Mouse (Mus musculus): Measurements from ENCODE around the gene Ttll11. TPM values are rescaled to one million over a fixed set of nuclear protein-coding genes. Genes with fewer than 3 reads are reported as not detected.

Gene Ttll11
- polyA plus RNA-seq, 1 experiment from 2014 or later, result 4.9 TPM

DNA sequence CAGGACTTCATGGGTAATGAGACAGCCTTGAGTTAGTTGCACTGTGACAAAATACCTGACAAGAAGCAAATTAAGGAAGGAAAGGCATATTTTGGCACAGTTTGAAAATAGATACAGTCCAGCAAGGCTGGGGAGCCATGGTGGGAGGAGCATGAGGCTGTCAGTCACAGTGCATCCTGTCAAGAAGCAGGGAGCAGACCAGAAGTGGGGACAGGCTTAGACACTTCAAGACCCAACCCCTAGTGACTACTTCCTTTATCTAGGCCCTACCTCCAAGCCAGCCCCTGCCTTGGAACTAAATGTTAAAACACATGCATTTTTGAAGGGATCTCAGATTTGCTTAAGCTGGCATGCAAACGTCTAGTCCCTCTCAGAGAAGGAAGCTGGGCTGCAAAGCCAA lies 20.7 kb upstream of the Ttll11 start:
- no peak overlapping the region for H3K27ac ChIP-seq (ENCODE audit: low read length)
- whole genome bisulfite sequencing, result 59% methylated on average over 1 of the region's 1 CpGs
- ATAC-seq, result no peak

DNA sequence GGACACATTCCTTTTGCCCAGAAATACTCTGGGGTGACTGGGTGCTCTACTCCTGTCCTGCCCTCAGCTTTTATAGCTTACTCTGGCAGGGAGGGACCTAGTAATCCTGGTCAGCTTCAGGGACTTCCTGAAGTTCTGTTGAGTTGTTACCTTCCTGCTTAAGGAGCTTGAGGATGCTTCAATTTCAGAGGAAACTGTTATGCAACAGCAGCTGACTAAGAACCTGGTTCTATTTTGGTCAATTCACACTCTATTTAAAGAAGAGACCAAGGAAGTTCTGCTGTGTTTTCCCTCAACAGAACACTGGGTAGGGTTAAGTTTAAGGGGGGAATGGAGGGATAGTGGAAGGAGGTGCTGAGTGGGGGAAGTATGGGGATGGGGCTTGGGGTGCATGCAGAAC lies 19.5 kb upstream of the Ttll11 start:
- no peak for ATAC-seq
- H3K36me3 ChIP-seq (ENCODE audit: control insufficient read depth, insufficient read depth, low read length), result no peaks in the 10 kb centered on the region
- H3K4me2 ChIP-seq (ENCODE audit: low read length), result no peak overlapping the region
- no peak overlapping the region for H3K27ac ChIP-seq (ENCODE audit: low read length)
- no peak overlapping the region for H3K9ac ChIP-seq (ENCODE audit: low read depth, low read length)
- no peak overlapping the region for H3K4me3 ChIP-seq (ENCODE audit: low read depth, low read length)
- H3K27me3 ChIP-seq (ENCODE audit: control insufficient read depth, insufficient read depth, low read depth, low read length), result no peaks in the 10 kb centered on the region
- H3K9me3 ChIP-seq (replicated peaks; ENCODE audit: control insufficient read depth, low read length, poor library complexity, severe bottlenecking), result no peaks in the 10 kb centered on the region
- H3K4me1 ChIP-seq (ENCODE audit: control insufficient read depth, insufficient read depth, low read length), result no peaks in the 10 kb centered on the region

More for the DNA sequence above, 20.7 kb upstream of the Ttll11 start:
- no peaks in the 10 kb centered on the region for H3K9me3 ChIP-seq (replicated peaks; ENCODE audit: control insufficient read depth, low read length, poor library complexity, severe bottlenecking)
- no peaks in the 10 kb centered on the region for H3K27me3 ChIP-seq (ENCODE audit: control insufficient read depth, insufficient read depth, low read depth, low read length)
- H3K9ac ChIP-seq (ENCODE audit: low read depth, low read length), result no peak overlapping the region
- H3K36me3 ChIP-seq (ENCODE audit: control insufficient read depth, insufficient read depth, low read length), result no peaks in the 10 kb centered on the region
- H3K4me3 ChIP-seq (ENCODE audit: low read depth, low read length), result no peak overlapping the region
- H3K4me1 ChIP-seq (ENCODE audit: control insufficient read depth, insufficient read depth, low read length), result no peaks in the 10 kb centered on the region
- no peak overlapping the region for H3K4me2 ChIP-seq (ENCODE audit: low read length)

DNA sequence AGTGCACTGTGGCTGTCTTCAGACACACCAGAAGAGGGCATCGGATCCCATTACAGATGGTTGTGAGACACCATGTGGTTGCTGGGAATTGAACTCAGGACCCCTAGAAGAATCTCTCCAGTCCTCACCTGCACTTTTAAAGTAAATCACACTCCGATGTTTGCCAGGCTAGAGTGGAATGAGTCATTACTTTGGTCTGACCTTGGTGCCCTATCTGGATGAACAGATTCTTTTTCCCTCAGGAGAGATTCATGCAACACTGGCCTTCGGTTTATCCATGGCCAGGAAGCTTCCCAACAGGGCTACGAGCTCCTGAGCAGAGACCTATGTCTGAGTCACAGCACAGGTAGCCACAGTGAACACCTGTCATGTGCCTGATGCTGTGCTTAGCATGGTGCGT lies 18.7 kb upstream of the Ttll11 start:
- Histone ChIP-seq H3K4me1 (ENCODE audit: control insufficient read depth, insufficient read depth, low read length) (no peaks in the 10 kb centered on the region), H3K27ac (ENCODE audit: low read length) (no peak overlapping the region), H3K9me3 (replicated peaks; ENCODE audit: control insufficient read depth, low read length, poor library complexity, severe bottlenecking) (no peaks in the 10 kb centered on the region), H3K4me2 (ENCODE audit: low read length) (no peak overlapping the region), H3K27me3 (ENCODE audit: control insufficient read depth, insufficient read depth, low read depth, low read length) (no peaks in the 10 kb centered on the region), H3K36me3 (ENCODE audit: control insufficient read depth, insufficient read depth, low read length) (no peaks in the 10 kb centered on the region), H3K9ac (ENCODE audit: low read depth, low read length) (no peak overlapping the region), H3K4me3 (ENCODE audit: low read depth, low read length) (no peak overlapping the region)
- 88% methylated on average over 5 of the region's 5 CpGs for WGBS
- ATAC-seq, result no peak

DNA sequence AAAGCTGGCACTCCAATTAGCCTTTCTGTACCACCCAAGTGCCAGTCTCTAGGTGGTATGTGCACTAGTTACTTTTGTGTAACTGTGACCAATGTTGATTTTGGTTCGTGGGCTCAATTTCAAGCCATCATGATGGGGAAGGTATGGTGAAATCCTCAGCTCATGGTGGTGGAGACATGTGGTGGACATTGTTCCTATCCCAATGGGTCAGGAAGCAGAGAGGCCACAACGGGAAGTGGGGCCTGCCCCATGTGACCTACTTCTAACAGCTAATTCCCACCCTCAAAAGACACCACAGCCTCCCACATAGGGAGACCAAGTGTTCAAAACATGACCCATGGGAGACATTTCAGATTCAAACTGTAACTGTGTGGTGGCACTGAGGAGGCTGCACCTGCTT lies 17.0 kb upstream of the Ttll11 start:
- Histone ChIP-seq H3K27me3 (ENCODE audit: control insufficient read depth, insufficient read depth, low read depth, low read length) (no peaks in the 10 kb centered on the region), H3K36me3 (ENCODE audit: control insufficient read depth, insufficient read depth, low read length) (no peaks in the 10 kb centered on the region)

DNA sequence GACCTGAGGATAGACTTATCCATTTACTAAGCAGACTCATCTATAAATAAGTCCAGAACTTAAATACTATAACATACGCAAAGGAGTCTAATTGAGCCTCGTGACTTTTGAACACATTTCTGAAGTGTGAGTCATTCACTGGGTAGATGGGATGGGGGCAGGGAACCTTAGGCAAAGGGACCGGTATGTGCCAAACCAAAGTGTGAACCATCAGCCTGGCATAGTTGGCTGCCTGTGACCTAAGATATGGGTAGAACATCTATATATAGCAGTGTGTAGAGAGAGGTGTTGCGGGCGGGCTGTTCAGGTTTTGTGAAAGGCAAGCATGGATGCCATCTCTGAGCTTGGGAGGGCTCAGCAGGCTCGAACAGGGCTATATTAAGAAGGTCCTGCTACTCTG lies 14.6 kb upstream of the Ttll11 start:
- no peak overlapping the region for H3K27ac ChIP-seq (ENCODE audit: low read length)
- H3K4me3 ChIP-seq (ENCODE audit: low read depth, low read length), result no peak overlapping the region
- 88% methylated on average over 6 of the region's 6 CpGs for WGBS
- no peak for ATAC-seq
- H3K9ac ChIP-seq (ENCODE audit: low read depth, low read length), result no peak overlapping the region
- H3K4me2 ChIP-seq (ENCODE audit: low read length), result no peak overlapping the region
- H3K36me3 ChIP-seq (ENCODE audit: control insufficient read depth, insufficient read depth, low read length), result no peaks in the 10 kb centered on the region
- no peaks in the 10 kb centered on the region for H3K27me3 ChIP-seq (ENCODE audit: control insufficient read depth, insufficient read depth, low read depth, low read length)
- no peaks in the 10 kb centered on the region for H3K4me1 ChIP-seq (ENCODE audit: control insufficient read depth, insufficient read depth, low read length)
- H3K9me3 ChIP-seq (replicated peaks; ENCODE audit: control insufficient read depth, low read length, poor library complexity, severe bottlenecking), result no peaks in the 10 kb centered on the region

More for the DNA sequence above, 17.0 kb upstream of the Ttll11 start:
- 79% methylated on average over 2 of the region's 2 CpGs for WGBS
- no peaks in the 10 kb centered on the region for H3K9me3 ChIP-seq (replicated peaks; ENCODE audit: control insufficient read depth, low read length, poor library complexity, severe bottlenecking)
- no peak overlapping the region for H3K27ac ChIP-seq (ENCODE audit: low read length)
- H3K4me2 ChIP-seq (ENCODE audit: low read length), result no peak overlapping the region
- no peak for ATAC-seq
- H3K4me1 ChIP-seq (ENCODE audit: control insufficient read depth, insufficient read depth, low read length), result no peaks in the 10 kb centered on the region
- H3K9ac ChIP-seq (ENCODE audit: low read depth, low read length), result no peak overlapping the region
- H3K4me3 ChIP-seq (ENCODE audit: low read depth, low read length), result no peak overlapping the region

DNA sequence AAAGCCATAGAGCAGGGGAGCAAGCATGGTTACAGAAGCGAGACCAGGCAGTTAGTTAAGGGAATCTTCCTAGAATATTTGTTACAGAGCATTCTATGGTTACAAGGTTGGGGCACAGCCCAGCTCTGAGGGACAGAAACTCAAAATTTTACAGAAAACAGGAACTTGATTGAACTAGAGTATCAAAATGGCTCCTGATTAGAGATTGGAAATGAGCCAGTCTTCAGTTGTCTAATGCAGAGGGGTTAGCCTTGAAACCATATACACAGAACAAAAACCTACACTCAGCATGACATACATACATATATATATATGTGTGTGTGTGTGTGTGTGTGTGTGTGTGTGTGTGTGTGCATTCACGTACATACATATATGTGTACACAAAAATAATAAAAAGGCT lies 13.8 kb upstream of the Ttll11 start:
- H3K36me3 ChIP-seq (ENCODE audit: control insufficient read depth, insufficient read depth, low read length), result no peaks in the 10 kb centered on the region
- H3K9me3 ChIP-seq (replicated peaks; ENCODE audit: control insufficient read depth, low read length, poor library complexity, severe bottlenecking), result no peaks in the 10 kb centered on the region
- no peaks in the 10 kb centered on the region for H3K4me1 ChIP-seq (ENCODE audit: control insufficient read depth, insufficient read depth, low read length)
- H3K4me2 ChIP-seq (ENCODE audit: low read length), result no peak overlapping the region
- WGBS, result 88% methylated on average over 2 of the region's 2 CpGs
- H3K9ac ChIP-seq (ENCODE audit: low read depth, low read length), result no peak overlapping the region
- ATAC-seq, result no peak
- no peaks in the 10 kb centered on the region for H3K27me3 ChIP-seq (ENCODE audit: control insufficient read depth, insufficient read depth, low read depth, low read length)
- no peak overlapping the region for H3K27ac ChIP-seq (ENCODE audit: low read length)
- no peak overlapping the region for H3K4me3 ChIP-seq (ENCODE audit: low read depth, low read length)

DNA sequence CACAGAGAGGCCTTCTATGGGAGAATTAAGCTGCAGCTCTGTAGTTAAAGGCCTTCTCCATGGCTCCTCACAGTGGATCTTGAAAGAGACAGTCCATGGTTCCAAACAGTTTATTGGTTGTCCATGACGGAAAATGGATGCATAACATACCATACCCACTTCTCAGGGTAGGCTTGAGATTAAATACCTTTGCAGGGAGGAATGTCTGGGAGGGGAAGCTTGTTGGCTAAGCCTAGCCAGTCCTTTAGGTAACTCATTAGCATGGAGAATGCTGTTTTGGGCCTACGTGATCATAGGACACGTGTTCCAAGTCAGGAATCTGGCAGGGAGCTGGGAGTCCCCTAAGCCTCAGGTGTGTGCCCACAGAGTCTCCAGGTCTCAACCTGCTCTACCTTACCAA lies 12.5 kb upstream of the Ttll11 start:
- no peaks in the 10 kb centered on the region for H3K36me3 ChIP-seq (ENCODE audit: control insufficient read depth, insufficient read depth, low read length)

DNA sequence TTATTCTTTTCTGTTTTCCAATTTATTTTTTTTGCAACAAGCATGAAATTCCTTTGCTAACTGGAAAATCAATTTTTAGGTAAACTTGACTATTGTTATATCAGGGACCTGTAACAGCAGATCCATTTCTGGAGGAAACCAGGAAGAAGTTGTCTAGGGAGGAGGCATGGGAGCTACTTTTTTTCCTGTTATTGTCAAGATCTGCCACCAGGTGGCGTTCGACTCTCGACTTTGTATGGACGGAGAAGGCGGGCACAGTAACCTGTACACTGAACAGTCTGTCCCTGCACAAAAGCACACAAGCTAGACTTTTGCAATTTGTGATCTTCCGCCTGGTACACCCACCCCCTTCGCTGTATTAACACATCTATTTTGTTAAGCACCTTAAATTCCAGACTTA lies 4.2 kb upstream of the Ttll11 start:
- no peak for ATAC-seq
- peaks cover 2% of the 10 kb centered on the region; the same call in 1 of the 2 replicates for H3K27me3 ChIP-seq (ENCODE audit: control insufficient read depth, insufficient read depth, low read depth, low read length)
- peaks cover 7% of the 10 kb centered on the region; the same call in 1 of the 2 replicates for H3K4me1 ChIP-seq (ENCODE audit: control insufficient read depth, insufficient read depth, low read length)
- no peak overlapping the region for H3K4me3 ChIP-seq (ENCODE audit: low read depth, low read length)
- no peak overlapping the region for H3K27ac ChIP-seq (ENCODE audit: low read length)
- no peaks in the 10 kb centered on the region for H3K36me3 ChIP-seq (ENCODE audit: control insufficient read depth, insufficient read depth, low read length)
- H3K9me3 ChIP-seq (replicated peaks; ENCODE audit: control insufficient read depth, low read length, poor library complexity, severe bottlenecking), result no peaks in the 10 kb centered on the region
- H3K4me2 ChIP-seq (ENCODE audit: low read length), result no peak overlapping the region
- no peak overlapping the region for H3K9ac ChIP-seq (ENCODE audit: low read depth, low read length)
- WGBS, result 3% methylated on average over 7 of the region's 7 CpGs

More for the DNA sequence above, 12.5 kb upstream of the Ttll11 start:
- WGBS, result 88% methylated on average over 3 of the region's 3 CpGs
- Histone ChIP-seq H3K4me1 (ENCODE audit: control insufficient read depth, insufficient read depth, low read length) (no peaks in the 10 kb centered on the region), H3K27me3 (ENCODE audit: control insufficient read depth, insufficient read depth, low read depth, low read length) (no peaks in the 10 kb centered on the region), H3K4me3 (ENCODE audit: low read depth, low read length) (no peak overlapping the region), H3K9ac (ENCODE audit: low read depth, low read length) (no peak overlapping the region), H3K4me2 (ENCODE audit: low read length) (no peak overlapping the region), H3K9me3 (replicated peaks; ENCODE audit: control insufficient read depth, low read length, poor library complexity, severe bottlenecking) (no peaks in the 10 kb centered on the region), H3K27ac (ENCODE audit: low read length) (no peak overlapping the region)
- no peak for ATAC-seq

DNA sequence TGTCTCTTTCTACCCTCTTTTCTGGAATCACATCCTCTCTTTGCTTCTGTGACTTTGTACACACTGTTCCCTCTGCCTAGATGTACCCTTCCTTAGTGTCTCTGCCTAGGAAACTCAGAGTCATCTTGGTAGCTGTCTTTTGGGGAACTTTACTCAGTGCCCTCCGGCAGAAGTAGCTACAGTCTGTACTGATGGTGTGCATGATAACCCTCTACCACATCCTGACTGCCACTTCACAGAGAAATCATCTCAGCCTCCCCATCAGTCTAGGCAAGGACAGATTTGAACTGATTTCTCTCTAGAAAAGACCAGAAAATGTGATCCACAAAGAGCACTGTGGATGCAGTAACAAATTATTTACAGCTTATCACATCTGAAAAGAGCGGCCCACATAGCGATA lies 2.2 kb upstream of the Ttll11 start:
- Histone ChIP-seq H3K4me1 (ENCODE audit: control insufficient read depth, insufficient read depth, low read length) (peaks cover 26% of the 10 kb centered on the region), H3K36me3 (ENCODE audit: control insufficient read depth, insufficient read depth, low read length) (no peaks in the 10 kb centered on the region), H3K27me3 (ENCODE audit: control insufficient read depth, insufficient read depth, low read depth, low read length) (no peaks in the 10 kb centered on the region), H3K4me2 (ENCODE audit: low read length) (no peak overlapping the region), H3K9me3 (replicated peaks; ENCODE audit: control insufficient read depth, low read length, poor library complexity, severe bottlenecking) (no peaks in the 10 kb centered on the region), H3K9ac (ENCODE audit: low read depth, low read length) (no peak overlapping the region), H3K4me3 (ENCODE audit: low read depth, low read length) (no peak overlapping the region), H3K27ac (ENCODE audit: low read length) (no peak overlapping the region)
- no peak for ATAC-seq
- 80% methylated on average over 3 of the region's 3 CpGs for WGBS

All from midbrain, embryonic 16.5 days (tissue).